Mouse (Mus musculus) midbrain, postnatal 0 days (tissue): ENCODE measurements around the gene Krtap17-1. TPM values are rescaled to one million over a fixed set of nuclear protein-coding genes. Genes with fewer than 3 reads are reported as not detected.
A peak's percentile ranks its signal among the peaks of the same experiment; 100 is the strongest.

Experiments
- ATAC-seq: fragments of 200-750 bp; cut with Nextera tagmentation; 2 replicates; pipeline ENCODE4 v1.8.0; 2017; ENCODE audit warnings: moderate number of reproducible peaks, mild to moderate bottlenecking, moderate TSS enrichment, moderate library complexity; ENCODE audit not compliant: low FRiP score
- DNase-seq: peaks from one replicate; pipeline ENCODE4 v3.0.0-alpha.2; 2015; ENCODE audit warnings: low spot score
- H3K27ac ChIP-seq: fragments of 300-500 bp; sonication (generic); 2 replicates; pipeline ENCODE4 v1.5.1; 2014; ENCODE audit warnings: low read depth, mild to moderate bottlenecking, low read length, mixed read lengths
- H3K27me3 ChIP-seq: fragments of 300-500 bp; sonication (generic); 2 replicates; pipeline ENCODE4 v1.6.1; 2014; ENCODE audit warnings: low read length, control low read depth, mixed read lengths; ENCODE audit not compliant: insufficient read depth
- H3K36me3 ChIP-seq: fragments of 300-500 bp; sonication (generic); 2 replicates; pipeline ENCODE4 v1.6.1; 2014; ENCODE audit warnings: low read length, control low read depth, mixed read lengths; ENCODE audit not compliant: insufficient read depth
- H3K4me1 ChIP-seq: fragments of 300-500 bp; sonication (generic); 2 replicates; pipeline ENCODE4 v1.6.1; 2014; ENCODE audit warnings: mild to moderate bottlenecking, control low read depth, antibody characterized with exemption, low read length, mixed read lengths; ENCODE audit not compliant: insufficient read depth
- H3K4me2 ChIP-seq: fragments of 300-500 bp; sonication (generic); 2 replicates; pipeline ENCODE4 v1.6.1; 2014; ENCODE audit warnings: low read depth, mild to moderate bottlenecking, low read length, mixed read lengths; ENCODE audit not compliant: poor library complexity, severe bottlenecking
- H3K4me3 ChIP-seq: fragments of 300-500 bp; sonication (generic); 2 replicates; pipeline ENCODE4 v1.5.1; 2014; ENCODE audit warnings: low read depth, mild to moderate bottlenecking, low read length, moderate library complexity
- H3K9ac ChIP-seq: fragments of 300-500 bp; sonication (generic); replicated peaks from 2 replicates; pipeline ENCODE4 v1.6.1; 2014; ENCODE audit warnings: mild to moderate bottlenecking, low read length, moderate library complexity, mixed read lengths; ENCODE audit not compliant: poor library complexity, severe bottlenecking
- H3K9me3 ChIP-seq: fragments of 300-500 bp; sonication (generic); 2 replicates; pipeline ENCODE4 v1.6.1; 2016; ENCODE audit warnings: low read length, control low read depth
- CTCF ChIP-seq: IDR thresholded peaks from 2 replicates; pipeline ENCODE4 v1.5.1; 2016; ENCODE audit warnings: antibody characterized with exemption, mild to moderate bottlenecking
- WGBS: fragments of 180-500 bp; shearing (Covaris S2); extraction: QIAGEN DNeasy Blood & Tissue Kit; methylation state at CpG from one replicate; pipeline ENCODE4 v1.1.7; 2014; 5-methylcytosine and 5-hydroxymethylcytosine counted together
- polyA plus RNA-seq: library from polyadenylated mRNA; unstranded; fragments of >200 nt; fragmentation: Nextera tagmentation; extraction: Ambion mirVana; gene quantifications from 2 replicates; pipeline ENCODE4 v1.2.1, GENCODE M21; 2015
- total RNA-seq: library from RNA; depleted of rRNA; stranded (reverse); fragments of >200 nt; gene quantifications from 2 replicates; pipeline ENCODE4 v1.2.3, GENCODE M21; 2014

Gene Krtap17-1
- total and polyA plus RNA-seq, 2 experiments from 2014 or later, result 0.22 to 1.7 TPM

DNA sequence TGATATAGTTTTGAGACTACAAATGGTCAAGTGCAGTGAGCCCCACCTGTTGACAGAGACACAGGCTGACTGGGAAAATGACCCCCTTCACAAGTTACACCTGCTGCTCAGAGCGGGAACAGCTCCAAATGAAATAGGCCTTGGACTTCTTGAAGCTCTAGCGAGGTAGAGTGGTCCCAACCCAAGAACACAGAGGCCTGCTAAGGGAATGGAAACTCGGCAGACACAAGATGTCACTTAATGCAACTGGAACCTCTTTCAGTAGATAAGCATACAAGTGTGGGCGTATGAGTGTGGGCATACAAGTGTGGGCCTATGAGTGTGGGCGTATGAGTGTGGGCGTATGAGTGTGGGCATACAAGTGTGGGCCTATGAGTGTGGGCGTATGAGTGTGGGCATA is 5.3 kb upstream of the Krtap17-1 start:
- Histone ChIP-seq H3K27me3 (no peaks in the 10 kb centered on the region), H3K4me2 (no peak overlapping the region), H3K27ac (no peak overlapping the region), H3K36me3 (no peaks in the 10 kb centered on the region), H3K9me3 (no peaks in the 10 kb centered on the region), H3K4me1 (no peaks in the 10 kb centered on the region), H3K9ac (no peak overlapping the region), H3K4me3 (no peak overlapping the region)
- TF ChIP-seq CTCF, result no peak
- no peak for DNase-seq
- ATAC-seq, result no peak
- WGBS, result 92% methylated on average over 7 of the region's 7 CpGs

DNA sequence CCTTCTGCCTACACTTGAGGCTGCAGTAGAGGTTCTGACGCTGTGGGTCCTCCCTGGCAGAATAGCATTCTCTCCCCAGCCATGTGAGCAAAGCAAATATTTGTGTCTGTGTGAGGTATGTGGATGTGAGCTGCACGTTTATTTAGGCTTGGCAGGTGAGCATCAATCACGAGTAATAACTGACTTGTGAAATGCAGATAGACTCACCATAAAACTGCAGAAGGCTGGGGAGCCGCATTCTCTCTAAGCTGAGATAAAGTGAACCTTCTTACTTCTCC is 529 bp upstream of the Krtap17-1 start:
- Histone ChIP-seq H3K4me1 (no peaks in the 10 kb centered on the region), H3K9ac (no peak overlapping the region), H3K27ac (no peak overlapping the region), H3K4me3 (no peak overlapping the region), H3K36me3 (no peaks in the 10 kb centered on the region), H3K4me2 (no peak overlapping the region), H3K27me3 (no peaks in the 10 kb centered on the region), H3K9me3 (no peaks in the 10 kb centered on the region)
- WGBS, result 71% methylated on average over 4 of the region's 4 CpGs
- DNase-seq (no peak), ATAC-seq (no peak)
- no peak for TF ChIP-seq CTCF

DNA sequence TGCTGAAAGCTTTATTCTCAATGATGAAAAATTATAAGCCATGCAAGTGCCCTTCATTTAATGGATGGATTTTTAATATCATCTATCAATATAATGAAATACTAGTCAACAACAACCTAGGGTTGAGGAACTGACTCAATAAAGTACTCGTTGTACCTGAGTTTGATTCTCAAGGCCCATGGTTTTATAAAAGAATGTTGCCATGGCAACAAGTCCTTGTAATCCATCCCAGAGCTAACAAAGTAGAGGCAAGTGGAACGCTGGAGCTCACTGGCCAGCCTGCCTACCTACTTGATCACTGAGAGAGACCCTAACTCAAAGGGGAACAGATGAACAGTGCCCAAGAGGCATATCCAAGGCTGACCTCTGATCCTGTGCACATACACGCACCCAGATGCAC is 3.2 kb downstream of the Krtap17-1 start:
- no peaks in the 10 kb centered on the region for H3K27me3 ChIP-seq
- H3K9me3 ChIP-seq, result no peaks in the 10 kb centered on the region
- ATAC-seq (no peak), DNase-seq (peak; percentile 64)
- no peak for TF ChIP-seq CTCF
- H3K4me3 ChIP-seq, result no peak overlapping the region
- H3K4me1 ChIP-seq, result no peaks in the 10 kb centered on the region
- H3K36me3 ChIP-seq, result no peaks in the 10 kb centered on the region
- H3K27ac ChIP-seq, result no peak overlapping the region
- 44% methylated on average over 3 of the region's 3 CpGs for WGBS
- H3K4me2 ChIP-seq, result no peak overlapping the region
- no peak overlapping the region for H3K9ac ChIP-seq

DNA sequence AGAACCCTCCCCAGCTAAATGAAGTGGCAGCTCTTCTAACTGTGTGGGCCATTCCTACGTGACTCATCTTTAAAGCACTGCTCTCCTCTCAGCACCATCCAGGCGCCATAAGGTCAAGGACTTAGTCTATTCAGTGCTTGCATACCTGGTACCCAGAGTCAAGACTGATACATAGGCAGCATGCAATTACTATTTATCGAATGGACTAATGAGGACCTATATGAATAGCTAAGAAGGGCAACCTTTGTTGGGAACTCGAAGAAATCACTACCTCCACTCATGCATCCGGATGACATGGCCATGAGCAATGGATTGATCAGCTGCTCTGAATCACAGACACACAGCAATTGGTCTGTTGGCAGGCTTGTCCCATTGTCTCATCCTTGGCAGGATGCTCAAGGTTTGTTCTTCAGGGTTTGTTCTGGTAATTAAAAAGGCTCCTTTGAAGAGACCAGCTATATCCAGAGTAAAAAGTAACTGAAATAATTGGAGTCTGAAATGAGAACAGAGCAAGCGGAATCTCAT is 3.9 kb downstream of the Krtap17-1 start:
- Histone ChIP-seq H3K4me1 (no peaks in the 10 kb centered on the region), H3K9ac (no peak overlapping the region), H3K4me3 (no peak overlapping the region), H3K36me3 (no peaks in the 10 kb centered on the region), H3K9me3 (no peaks in the 10 kb centered on the region), H3K27me3 (no peaks in the 10 kb centered on the region), H3K27ac (no peak overlapping the region), H3K4me2 (no peak overlapping the region)
- TF ChIP-seq CTCF, result no peak
- no peak for DNase-seq
- WGBS, result 89% methylated on average over 6 of the region's 6 CpGs
- no peak for ATAC-seq

DNA sequence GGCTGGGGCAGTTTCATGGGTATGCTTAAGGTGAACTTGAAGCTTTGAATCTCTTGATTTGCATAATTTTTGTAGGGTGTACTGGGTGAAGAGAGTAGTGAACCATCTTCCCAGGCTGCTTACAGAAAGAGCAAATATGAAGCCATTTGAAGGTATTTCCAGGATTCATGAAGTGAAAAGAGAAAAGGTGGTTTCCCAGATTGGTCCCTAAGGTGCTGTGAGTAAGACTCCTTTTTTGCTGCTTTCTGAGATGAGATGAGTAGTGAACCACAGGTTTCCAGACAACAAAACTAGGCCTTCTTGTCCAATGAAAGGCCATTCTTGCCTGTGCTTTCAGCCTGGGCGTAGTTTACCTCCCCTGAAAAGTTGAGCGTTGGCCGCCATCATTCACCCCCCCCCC is 5.3 kb downstream of the Krtap17-1 start:
- H3K27me3 ChIP-seq, result no peaks in the 10 kb centered on the region
- no peak overlapping the region for H3K4me3 ChIP-seq
- H3K27ac ChIP-seq, result no peak overlapping the region
- WGBS, result 94% methylated on average over 3 of the region's 3 CpGs
- H3K36me3 ChIP-seq, result no peaks in the 10 kb centered on the region
- no peak for TF ChIP-seq CTCF
- H3K9ac ChIP-seq, result no peak overlapping the region
- no peaks in the 10 kb centered on the region for H3K9me3 ChIP-seq
- no peak overlapping the region for H3K4me2 ChIP-seq
- H3K4me1 ChIP-seq, result no peaks in the 10 kb centered on the region
- ATAC-seq (no peak), DNase-seq (no peak)

DNA sequence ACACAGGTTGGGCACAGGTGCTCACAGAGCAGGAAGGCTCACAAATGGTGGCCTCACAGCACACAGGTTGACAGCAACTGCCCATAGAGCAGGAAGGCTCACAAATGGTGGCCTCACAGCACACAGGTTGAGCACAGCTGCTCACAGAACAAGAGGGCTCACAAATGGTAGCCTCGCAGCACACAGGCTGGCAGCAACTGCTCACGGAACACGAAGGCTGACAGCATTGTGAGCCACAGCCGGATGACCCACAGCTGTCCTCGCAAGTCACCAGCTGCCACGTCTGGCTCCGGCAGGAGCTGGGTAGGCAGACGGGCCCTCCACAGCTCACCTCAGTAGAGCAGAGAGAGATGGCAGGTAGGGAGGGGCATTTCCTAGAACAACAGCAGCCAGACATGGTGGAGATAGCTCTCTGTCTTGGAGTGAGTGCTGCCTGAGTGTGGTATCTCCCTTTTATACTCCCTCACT is 7.6 kb downstream of the Krtap17-1 start, which contains the start of gene Krtap16-1:
Gene Krtap16-1, minus strand, starts transcription at position 418 of the 468 bp plus-strand sequence.
- TF ChIP-seq CTCF, result no peak
- no peak within 1 kb of the TSS for H3K4me3 ChIP-seq
- no peak within 1 kb of the TSS for H3K4me2 ChIP-seq
- WGBS, result 78% methylated on average over 8 of the region's 8 CpGs
- no peaks in the 10 kb centered on the region for H3K27me3 ChIP-seq
- H3K27ac ChIP-seq, result no peak within 1 kb of the TSS
- ATAC-seq (no peak), DNase-seq (no peak)
- no peaks in the 10 kb centered on the region for H3K36me3 ChIP-seq
- H3K9me3 ChIP-seq, result no peaks in the 10 kb centered on the region
- no peaks in the 10 kb centered on the region for H3K4me1 ChIP-seq
- no peak within 1 kb of the TSS for H3K9ac ChIP-seq
